Mouse (Mus musculus) lung, adult 2 months (tissue): ENCODE results near the gene Tmem233.

Source experiments
- CTCF ChIP-seq: fragments of 200-500 bp; IDR thresholded peaks from 2 replicates; pipeline ENCODE4 v1.5.1; 2011; ENCODE audit warnings: mild to moderate bottlenecking, low read length, control low read depth; ENCODE audit not compliant: insufficient read depth
- POLR2A ChIP-seq: fragments of 200-500 bp; IDR thresholded peaks from 2 replicates; pipeline ENCODE4 v1.6.1; 2011; ENCODE audit warnings: low read depth, mild to moderate bottlenecking, control low read depth, low read length, borderline replicate concordance; ENCODE audit errors: extremely low read depth

DNA sequence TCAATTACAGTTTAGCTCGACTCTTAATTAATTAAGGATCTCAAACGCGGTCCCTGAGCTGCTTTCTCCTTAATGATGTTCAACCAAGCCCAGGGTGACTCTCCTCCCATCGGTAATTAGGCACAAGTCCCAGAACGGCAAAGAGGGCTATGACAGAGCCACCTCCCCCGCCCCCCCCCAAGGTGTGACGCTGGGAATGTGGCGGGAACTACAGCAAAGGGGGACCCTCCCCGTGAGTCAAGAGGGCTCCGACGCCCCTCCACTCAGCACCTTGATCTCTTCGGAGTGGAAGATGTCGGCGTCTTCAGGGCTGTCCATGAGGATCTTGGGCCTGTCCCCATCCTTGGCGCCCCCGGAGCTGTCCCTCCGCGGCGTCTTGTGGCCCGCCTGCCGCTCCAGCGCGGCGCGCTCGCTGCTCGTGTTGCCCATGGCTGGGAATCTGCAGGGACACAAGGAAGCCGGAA lies 59.2 kb downstream of the Tmem233 start:
- TF ChIP-seq POLR2A (no peak), CTCF (no peak)
